Mouse (Mus musculus): ENCODE measurements around the gene F10.
A peak's percentile ranks its signal among the peaks of the same experiment; 100 is the strongest.

DNA sequence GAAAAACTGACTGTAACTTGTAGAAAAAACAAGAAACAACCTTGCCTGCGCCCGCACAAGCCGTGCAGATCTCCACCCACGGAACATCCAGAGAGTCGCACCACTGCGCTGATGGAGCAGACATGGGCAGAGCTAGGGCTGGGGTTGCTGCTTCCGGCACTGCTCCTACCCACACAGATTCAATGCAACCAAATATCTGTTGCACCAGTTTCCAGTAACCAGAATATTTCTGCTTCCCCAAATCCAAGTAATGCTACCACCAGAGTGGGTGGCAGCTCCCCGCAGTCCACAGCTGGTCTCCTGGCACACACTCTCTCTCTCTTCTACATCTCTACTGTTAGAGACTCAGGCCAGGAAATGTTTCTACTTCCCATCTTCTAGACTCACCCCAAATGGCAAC is 15.3 kb upstream of the F10 start:
- TF ChIP-seq CTCF (IDR thresholded peaks at IDR 0.05; ENCODE audit: control insufficient read depth, insufficient read depth, low read length) (no peak), POLR2A (IDR thresholded peaks at IDR 0.05; ENCODE audit: borderline replicate concordance, control insufficient read depth, low read depth, low read length) (0 out of 2 replicates have a peak, but pooled peaks have one; percentile 29)

All from bone marrow, adult 2 months (tissue).